Mouse (Mus musculus): Measurements from ENCODE around the gene Cep97.
A peak's percentile ranks its signal among the peaks of the same experiment; 100 is the strongest.

DNA sequence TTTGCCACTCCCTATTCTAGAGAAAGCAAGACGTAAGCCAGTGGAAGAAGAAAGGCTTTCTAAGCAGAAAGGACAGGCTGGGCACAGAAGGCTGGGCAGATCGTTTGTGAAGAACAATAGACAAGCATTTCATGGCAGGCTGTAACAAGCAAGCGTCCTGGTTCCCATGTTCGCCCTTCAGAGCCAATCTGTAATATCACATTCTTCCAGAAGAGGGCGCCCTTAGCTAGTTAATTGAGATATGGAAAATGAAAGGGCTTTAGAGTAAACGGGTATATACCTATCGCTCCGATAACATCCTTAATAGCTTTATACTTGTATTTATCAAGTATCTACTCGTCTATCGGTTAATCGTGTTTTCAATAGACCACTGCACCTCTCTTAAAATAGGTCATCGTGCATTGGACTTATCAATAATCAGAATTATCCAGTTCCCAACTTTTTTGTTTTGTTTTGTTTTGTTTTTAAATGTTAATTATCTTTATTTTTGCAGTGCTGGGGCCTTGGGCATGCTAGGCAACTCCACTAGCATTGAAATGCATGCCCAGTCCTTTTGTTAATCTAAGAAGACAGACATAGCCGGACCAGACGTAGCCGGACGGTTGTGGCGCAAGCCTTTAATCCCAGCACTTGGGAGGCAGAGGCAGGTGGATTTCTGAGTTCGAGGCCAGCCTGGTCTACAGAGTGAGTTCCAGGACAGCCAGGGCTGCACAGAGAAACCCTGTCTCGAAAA, 16.5 kb upstream of the Cep97 start:
- TF ChIP-seq CTCF (IDR thresholded peaks at IDR 0.05; ENCODE audit: extremely low read depth, insufficient read length, insufficient replicate concordance, low read depth, low read length) = peak; percentile 5; the same call in 1 of the 2 replicates
- TF ChIP-seq POLR2A (IDR thresholded peaks at IDR 0.05; ENCODE audit: low read depth, low read length) = no peak

All from small intestine, adult 2 months (tissue).